Mouse (Mus musculus): ENCODE results near the gene Serpina3n. TPM values are rescaled to one million over a fixed set of nuclear protein-coding genes. Genes with fewer than 3 reads are reported as not detected.

The Serpina3n gene
- total RNA-seq (2023) = not detected

DNA sequence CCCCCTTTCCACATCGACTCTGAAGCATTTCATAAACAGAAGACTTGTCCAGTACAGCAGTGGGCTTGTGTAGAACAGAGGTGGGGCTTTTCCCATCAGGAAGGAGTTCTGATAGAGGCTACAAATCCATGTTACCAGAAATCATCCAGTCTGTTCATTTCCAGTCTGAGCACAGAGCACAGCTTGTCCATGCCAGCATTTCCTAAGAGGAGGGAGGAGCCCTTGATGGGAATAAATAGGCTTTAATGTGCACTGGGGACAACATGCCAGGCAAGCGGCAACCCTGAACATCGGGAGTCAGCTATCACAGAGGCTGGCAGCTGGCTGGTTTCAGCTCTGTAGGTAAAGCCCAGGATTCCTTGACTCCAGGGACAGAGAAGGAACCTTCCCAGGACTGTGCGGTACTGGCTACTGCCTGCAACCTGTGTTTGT, at the start of gene Serpina3n:
Gene Serpina3n (plus strand): TSS at position 276 of the 432 bp plus-strand sequence.

Other genes with a start within 250 kb of the Serpina3n start
- gene Serpina3f, start 192.2 kb upstream of the Serpina3n start, total RNA-seq (2023) = 0.21 TPM
- gene Serpina3g, start 170.5 kb upstream of the Serpina3n start, total RNA-seq (2023) = 9.5 TPM
- gene Serpina3i, start 143.6 kb upstream of the Serpina3n start, total RNA-seq (2023) = not detected
- gene Serpina3j, start 92.2 kb upstream of the Serpina3n start, total RNA-seq (2023) = not detected
- gene Serpina3k, start 68.2 kb upstream of the Serpina3n start, total RNA-seq (2023) = not detected
- gene Serpina3m, start 68.2 kb upstream of the Serpina3n start, total RNA-seq (2023) = not detected
- not detected for gene Gsc, start 66.6 kb downstream of the Serpina3n start, total RNA-seq (2023)

Measured in CD8-positive naive resting alpha-beta T cell, adult 57 days (primary cell).